Mouse (Mus musculus) urinary bladder, postnatal 25 days (tissue): ENCODE results near the gene Lrrc19.

ENCODE experiments used
- DNase-seq: peaks from one replicate; pipeline ENCODE4 v3.0.0; 2022; ENCODE audit warnings: low spot score

The Lrrc19 gene

GRCm38 (mm10) chr4:94591765-94592381 lies 58.1 kb downstream of the Lrrc19 start:
- no peak for DNase-seq
